Mouse (Mus musculus): ENCODE results near the gene Slc35e1. TPM values are rescaled to one million over a fixed set of nuclear protein-coding genes. Genes with fewer than 3 reads are reported as not detected.

Gene Slc35e1
- polyA plus RNA-seq, 1 experiment from 2014 or later: 7.5 TPM

DNA sequence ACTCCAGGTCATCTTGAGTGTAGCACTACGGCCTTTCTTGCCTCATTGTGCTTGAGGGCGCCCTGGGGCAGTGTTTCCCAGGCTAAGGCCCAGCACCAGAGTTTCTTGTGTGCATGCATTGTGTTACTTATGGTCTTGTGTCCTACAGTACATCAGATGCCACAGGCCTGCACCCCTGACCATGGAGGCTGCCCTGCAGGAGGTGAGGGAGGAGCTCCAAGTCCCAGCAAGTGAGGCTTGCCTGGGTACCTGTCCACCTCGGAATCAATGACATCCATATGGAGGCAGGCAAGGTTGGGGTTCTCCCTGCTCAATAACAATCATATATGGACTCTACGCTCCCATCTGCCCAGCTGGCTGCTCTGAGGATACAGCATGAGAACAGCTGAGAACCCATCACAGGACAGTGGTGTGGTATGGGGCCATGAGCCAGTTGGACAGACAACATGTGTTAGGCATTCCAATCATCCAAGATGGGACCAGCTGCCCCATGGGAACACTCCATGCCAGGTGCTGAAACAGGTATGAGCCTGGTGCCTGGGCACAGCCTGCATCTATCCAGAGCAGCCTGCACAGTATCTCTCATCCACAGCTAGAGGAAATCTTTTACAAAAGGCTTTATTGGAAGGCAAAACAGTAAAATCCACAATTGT, 32.4 kb downstream of the Slc35e1 start:
- no peak overlapping the region for H3K9ac ChIP-seq (ENCODE audit: low read length)
- H3K4me1 ChIP-seq (replicated peaks; ENCODE audit: control insufficient read depth, insufficient read depth, low read length): no peaks in the 10 kb centered on the region
- H3K9me3 ChIP-seq (ENCODE audit: control insufficient read depth, low read length): no peaks in the 10 kb centered on the region
- no peak overlapping the region for H3K4me2 ChIP-seq (ENCODE audit: low read depth, low read length)
- WGBS: 85% methylated on average over 4 of the region's 4 CpGs
- peaks cover 58% of the 10 kb centered on the region for H3K36me3 ChIP-seq (ENCODE audit: control insufficient read depth, insufficient read depth, low read length)
- ATAC-seq (ENCODE audit: low read depth): no peak
- H3K4me3 ChIP-seq (ENCODE audit: low read length): no peak overlapping the region
- H3K27me3 ChIP-seq (ENCODE audit: control insufficient read depth, insufficient read depth, low read depth, low read length): no peaks in the 10 kb centered on the region
- H3K27ac ChIP-seq (ENCODE audit: low read length): no peak overlapping the region

DNA sequence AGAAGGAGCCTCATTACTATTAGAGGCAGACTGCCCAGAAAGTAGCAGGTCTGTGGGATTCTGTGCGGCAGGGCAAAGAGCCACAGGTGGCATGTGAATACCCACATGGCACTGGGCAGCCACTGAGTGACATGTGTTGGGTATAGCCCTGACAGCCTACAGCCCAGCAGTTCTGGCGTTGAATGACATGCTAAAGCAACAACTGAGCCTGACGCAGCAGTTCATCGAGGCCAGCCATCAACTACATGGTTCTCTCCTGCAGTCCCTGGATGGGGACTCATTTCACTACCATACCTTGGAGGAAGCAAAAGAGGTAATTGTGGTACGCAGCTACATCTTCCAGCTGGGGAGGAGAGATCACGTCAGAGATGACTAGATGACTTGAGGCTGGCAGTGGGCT, 34.0 kb downstream of the Slc35e1 start:
- H3K9me3 ChIP-seq (ENCODE audit: control insufficient read depth, low read length): peaks cover 3% of the 10 kb centered on the region; the same call in 1 of the 2 replicates
- no peak for ATAC-seq (ENCODE audit: low read depth)
- H3K4me2 ChIP-seq (ENCODE audit: low read depth, low read length): no peak overlapping the region
- H3K9ac ChIP-seq (ENCODE audit: low read length): no peak overlapping the region
- WGBS: 91% methylated on average over 6 of the region's 6 CpGs
- no peaks in the 10 kb centered on the region for H3K4me1 ChIP-seq (replicated peaks; ENCODE audit: control insufficient read depth, insufficient read depth, low read length)
- no peak overlapping the region for H3K4me3 ChIP-seq (ENCODE audit: low read length)
- H3K27me3 ChIP-seq (ENCODE audit: control insufficient read depth, insufficient read depth, low read depth, low read length): no peaks in the 10 kb centered on the region
- no peak overlapping the region for H3K27ac ChIP-seq (ENCODE audit: low read length)
- peaks cover 53% of the 10 kb centered on the region for H3K36me3 ChIP-seq (ENCODE audit: control insufficient read depth, insufficient read depth, low read length)

DNA sequence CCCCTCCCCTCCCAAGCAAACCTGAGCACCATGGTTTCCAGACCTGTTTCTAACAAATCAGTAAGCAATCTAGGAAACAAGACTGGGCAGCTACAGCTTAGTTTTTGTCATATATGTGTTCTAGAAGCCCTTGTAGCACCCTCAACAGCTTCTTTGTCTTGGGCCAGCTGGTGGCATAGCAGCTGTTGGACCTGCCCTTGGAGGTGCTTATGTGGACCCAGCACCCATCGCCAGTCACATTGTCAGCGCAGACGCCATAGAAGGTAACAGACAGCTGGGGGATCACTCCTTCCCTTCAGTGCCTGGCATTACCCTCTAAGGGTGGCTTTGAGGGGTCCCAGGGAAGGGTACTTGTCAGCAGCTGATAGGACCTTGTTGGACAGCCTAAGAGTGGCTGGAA, 34.6 kb downstream of the Slc35e1 start:
- ATAC-seq (ENCODE audit: low read depth): no peak
- Histone ChIP-seq H3K4me2 (ENCODE audit: low read depth, low read length) (no peak overlapping the region), H3K27me3 (ENCODE audit: control insufficient read depth, insufficient read depth, low read depth, low read length) (no peaks in the 10 kb centered on the region), H3K9me3 (ENCODE audit: control insufficient read depth, low read length) (peaks cover 3% of the 10 kb centered on the region; the same call in 1 of the 2 replicates), H3K27ac (ENCODE audit: low read length) (no peak overlapping the region), H3K9ac (ENCODE audit: low read length) (no peak overlapping the region), H3K36me3 (ENCODE audit: control insufficient read depth, insufficient read depth, low read length) (peaks cover 53% of the 10 kb centered on the region), H3K4me3 (ENCODE audit: low read length) (no peak overlapping the region), H3K4me1 (replicated peaks; ENCODE audit: control insufficient read depth, insufficient read depth, low read length) (no peaks in the 10 kb centered on the region)
- 83% methylated on average over 3 of the region's 3 CpGs for WGBS

DNA sequence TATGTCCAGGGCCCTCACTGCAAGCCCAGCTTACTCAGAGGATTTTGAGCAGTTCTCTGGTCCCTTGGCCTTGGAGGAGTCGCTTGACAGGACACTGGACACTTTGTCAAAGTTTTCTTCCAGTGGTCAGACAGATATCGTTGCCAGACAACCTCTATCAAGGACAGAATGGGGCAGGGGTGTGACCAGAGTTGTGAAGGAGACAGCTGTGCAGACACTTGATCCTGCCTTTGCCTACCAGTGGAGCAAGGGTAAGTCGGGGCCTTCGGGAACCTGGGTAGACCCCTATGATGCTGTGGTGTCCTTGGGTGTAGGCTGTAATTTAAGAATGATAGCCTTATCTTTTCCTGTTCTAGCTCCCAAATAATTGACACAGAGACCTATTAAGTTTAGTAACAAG, 37.1 kb downstream of the Slc35e1 start:
- no peak for ATAC-seq (ENCODE audit: low read depth)
- Histone ChIP-seq H3K9ac (ENCODE audit: low read length) (no peak overlapping the region), H3K9me3 (ENCODE audit: control insufficient read depth, low read length) (peaks cover 3% of the 10 kb centered on the region; the same call in 1 of the 2 replicates), H3K4me3 (ENCODE audit: low read length) (no peak overlapping the region), H3K36me3 (ENCODE audit: control insufficient read depth, insufficient read depth, low read length) (peaks cover 32% of the 10 kb centered on the region), H3K27ac (ENCODE audit: low read length) (no peak overlapping the region), H3K4me1 (replicated peaks; ENCODE audit: control insufficient read depth, insufficient read depth, low read length) (no peaks in the 10 kb centered on the region), H3K27me3 (ENCODE audit: control insufficient read depth, insufficient read depth, low read depth, low read length) (no peaks in the 10 kb centered on the region), H3K4me2 (ENCODE audit: low read depth, low read length) (no peak overlapping the region)
- 88% methylated on average over 4 of the region's 4 CpGs for WGBS

DNA sequence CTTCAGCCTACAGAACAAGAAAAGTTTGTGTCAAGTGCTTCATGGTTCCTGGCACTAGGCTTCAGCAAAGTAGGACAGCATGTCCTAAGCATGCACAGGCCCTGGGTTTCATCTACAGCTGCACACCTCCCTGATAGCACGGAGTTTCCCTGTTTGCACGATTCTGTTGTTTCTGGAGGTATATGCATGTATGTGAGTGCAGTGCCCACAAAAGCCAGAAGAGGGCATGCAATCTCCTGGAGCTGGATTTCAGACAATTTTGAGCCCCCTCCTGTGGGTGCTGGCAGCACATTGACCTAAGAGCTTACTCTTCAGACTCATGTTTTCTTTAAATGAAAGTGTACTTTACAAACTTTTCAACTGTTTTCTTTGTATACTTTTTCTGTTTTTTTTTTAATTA, 38.5 kb downstream of the Slc35e1 start:
- Histone ChIP-seq H3K27me3 (ENCODE audit: control insufficient read depth, insufficient read depth, low read depth, low read length) (no peaks in the 10 kb centered on the region), H3K36me3 (ENCODE audit: control insufficient read depth, insufficient read depth, low read length) (peaks cover 29% of the 10 kb centered on the region), H3K27ac (ENCODE audit: low read length) (no peak overlapping the region), H3K9me3 (ENCODE audit: control insufficient read depth, low read length) (peaks cover 3% of the 10 kb centered on the region; the same call in 1 of the 2 replicates), H3K9ac (ENCODE audit: low read length) (no peak overlapping the region), H3K4me1 (replicated peaks; ENCODE audit: control insufficient read depth, insufficient read depth, low read length) (no peaks in the 10 kb centered on the region), H3K4me3 (ENCODE audit: low read length) (no peak overlapping the region), H3K4me2 (ENCODE audit: low read depth, low read length) (no peak overlapping the region)
- 93% methylated on average over 2 of the region's 2 CpGs for WGBS
- ATAC-seq (ENCODE audit: low read depth): no peak

DNA sequence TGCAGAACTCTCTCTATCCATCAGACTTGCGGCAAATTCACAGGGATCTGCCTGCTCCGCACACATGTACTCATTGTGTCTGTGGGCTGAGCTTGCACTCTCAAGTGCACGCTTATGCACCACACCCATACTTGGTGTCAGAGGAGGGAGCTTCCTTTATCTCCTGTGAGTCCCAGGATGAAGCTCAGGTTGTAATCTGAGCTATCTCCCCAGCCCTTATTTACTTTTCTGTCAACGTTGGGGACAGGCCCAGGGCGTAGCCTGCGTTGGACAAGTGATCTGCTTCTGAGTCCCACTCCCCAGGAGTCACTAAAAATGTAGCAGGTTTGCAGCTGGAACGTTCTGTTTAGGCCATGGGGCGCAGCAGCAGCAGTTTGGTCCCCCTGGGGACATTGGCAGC, 40.9 kb downstream of the Slc35e1 start:
- H3K9me3 ChIP-seq (ENCODE audit: control insufficient read depth, low read length): peaks cover 3% of the 10 kb centered on the region; the same call in 1 of the 2 replicates
- H3K27ac ChIP-seq (ENCODE audit: low read length): no peak overlapping the region
- H3K4me2 ChIP-seq (ENCODE audit: low read depth, low read length): no peak overlapping the region
- ATAC-seq (ENCODE audit: low read depth): no peak
- WGBS: 56% methylated on average over 8 of the region's 8 CpGs
- H3K36me3 ChIP-seq (ENCODE audit: control insufficient read depth, insufficient read depth, low read length): peaks cover 29% of the 10 kb centered on the region
- H3K4me3 ChIP-seq (ENCODE audit: low read length): no peak overlapping the region
- no peaks in the 10 kb centered on the region for H3K27me3 ChIP-seq (ENCODE audit: control insufficient read depth, insufficient read depth, low read depth, low read length)
- H3K4me1 ChIP-seq (replicated peaks; ENCODE audit: control insufficient read depth, insufficient read depth, low read length): no peaks in the 10 kb centered on the region
- no peak overlapping the region for H3K9ac ChIP-seq (ENCODE audit: low read length)

DNA sequence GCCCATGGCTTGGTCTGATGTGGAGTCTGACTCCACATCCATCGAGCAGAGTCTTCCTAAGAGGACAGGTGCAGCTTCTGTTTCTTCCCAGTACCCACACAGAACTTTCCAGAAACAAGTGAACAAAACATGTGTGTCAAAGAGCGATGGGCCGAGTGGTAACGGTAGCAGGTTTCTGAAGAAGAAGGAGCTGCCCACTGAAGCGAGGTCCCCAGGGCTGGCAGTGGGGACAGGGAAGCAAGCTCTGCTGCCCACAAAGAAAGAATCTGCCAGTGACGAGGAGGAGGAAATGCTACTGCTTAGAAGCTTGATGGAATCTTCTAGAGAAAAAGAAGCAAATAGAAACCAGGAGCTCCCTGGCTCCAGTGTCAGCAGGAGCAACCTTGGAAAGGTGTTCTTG, 47.3 kb downstream of the Slc35e1 start:
- ATAC-seq (ENCODE audit: low read depth): no peak
- H3K4me1 ChIP-seq (replicated peaks; ENCODE audit: control insufficient read depth, insufficient read depth, low read length): peaks cover 4% of the 10 kb centered on the region

DNA sequence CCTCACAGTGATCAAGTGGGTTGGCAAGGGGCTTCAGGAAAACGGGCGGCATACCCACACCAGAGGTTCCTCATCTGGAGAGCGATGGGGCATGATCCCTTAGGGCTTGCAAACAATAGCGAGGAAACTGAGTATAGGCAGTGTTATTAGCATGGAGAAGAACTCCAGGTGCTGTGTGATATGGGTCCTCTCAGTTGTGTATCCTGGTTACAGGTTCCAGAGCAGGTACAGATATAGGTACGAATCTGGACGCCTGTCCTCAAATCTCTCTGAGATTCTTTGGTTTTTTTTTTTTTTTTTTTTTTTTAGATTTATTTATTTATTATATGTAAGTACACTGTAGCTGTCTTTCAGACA, 48.4 kb downstream of the Slc35e1 start:
- Histone ChIP-seq H3K4me3 (ENCODE audit: low read length) (peak overlapping the region; percentile 62), H3K9ac (ENCODE audit: low read length) (peak overlapping the region; percentile 85), H3K27me3 (ENCODE audit: control insufficient read depth, insufficient read depth, low read depth, low read length) (no peaks in the 10 kb centered on the region), H3K27ac (ENCODE audit: low read length) (peak overlapping the region; percentile 11; the same call in 1 of the 2 replicates), H3K36me3 (ENCODE audit: control insufficient read depth, insufficient read depth, low read length) (no peaks in the 10 kb centered on the region; the same call in 1 of the 2 replicates), H3K9me3 (ENCODE audit: control insufficient read depth, low read length) (no peaks in the 10 kb centered on the region), H3K4me1 (replicated peaks; ENCODE audit: control insufficient read depth, insufficient read depth, low read length) (peaks cover 4% of the 10 kb centered on the region), H3K4me2 (ENCODE audit: low read depth, low read length) (peak overlapping the region; percentile 58)
- peak; percentile 56 for ATAC-seq (ENCODE audit: low read depth)
- 31% methylated on average over 6 of the region's 6 CpGs for WGBS

More for the DNA sequence above, 47.3 kb downstream of the Slc35e1 start:
- Histone ChIP-seq H3K27ac (ENCODE audit: low read length) (no peak overlapping the region), H3K4me2 (ENCODE audit: low read depth, low read length) (no peak overlapping the region), H3K9me3 (ENCODE audit: control insufficient read depth, low read length) (no peaks in the 10 kb centered on the region), H3K9ac (ENCODE audit: low read length) (no peak overlapping the region), H3K36me3 (ENCODE audit: control insufficient read depth, insufficient read depth, low read length) (peaks cover 9% of the 10 kb centered on the region), H3K27me3 (ENCODE audit: control insufficient read depth, insufficient read depth, low read depth, low read length) (no peaks in the 10 kb centered on the region), H3K4me3 (ENCODE audit: low read length) (no peak overlapping the region)
- WGBS: 91% methylated on average over 6 of the region's 6 CpGs

DNA sequence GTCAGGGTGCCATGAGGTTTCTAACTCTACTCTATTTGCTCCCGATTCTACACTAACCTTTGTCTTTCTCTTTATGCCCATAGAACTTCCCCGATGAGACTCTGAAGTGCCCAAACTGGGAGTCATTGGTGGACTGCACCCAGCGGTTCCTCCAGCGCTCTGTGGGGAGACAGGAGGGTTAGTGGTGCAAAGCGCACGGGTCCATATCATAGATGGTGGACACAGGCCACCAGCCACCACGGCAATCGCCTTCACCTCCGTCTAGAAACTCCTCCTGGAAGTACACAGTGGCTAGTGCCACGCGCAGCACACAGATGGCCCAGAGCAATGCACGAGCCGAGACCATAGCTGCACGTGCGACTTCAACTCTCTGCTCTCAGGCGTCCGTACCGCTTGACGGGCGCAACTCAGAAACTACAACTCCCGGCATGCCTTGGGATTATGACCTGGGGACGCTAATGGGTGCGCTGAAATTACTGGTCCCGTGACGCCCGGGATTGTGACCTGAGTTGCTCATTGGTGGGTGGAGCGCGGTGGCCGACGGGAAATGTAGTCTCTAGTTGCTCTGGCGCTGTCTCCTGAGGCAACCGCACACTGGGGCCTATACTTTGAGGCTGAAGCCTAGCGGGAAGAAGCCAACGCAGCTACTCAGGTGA, 48.9 kb downstream of the Slc35e1 start, which contains the start of the genes Calr3 and 1700030K09Rik:
Gene Calr3 (minus strand): TSS at position 533 of the 656 bp plus-strand sequence.
Gene 1700030K09Rik (plus strand): TSS at position 543 of the 656 bp plus-strand sequence.
- H3K4me2 ChIP-seq (ENCODE audit: low read depth, low read length): peak within 1 kb of the TSS; percentile 84
- peaks cover 4% of the 10 kb centered on the region for H3K4me1 ChIP-seq (replicated peaks; ENCODE audit: control insufficient read depth, insufficient read depth, low read length)
- H3K9ac ChIP-seq (ENCODE audit: low read length): peak within 1 kb of the TSS; percentile 85
- H3K4me3 ChIP-seq (ENCODE audit: low read length): peak within 1 kb of the TSS; percentile 62
- H3K27ac ChIP-seq (ENCODE audit: low read length): peak within 1 kb of the TSS; percentile 11; the same call in 1 of the 2 replicates
- H3K27me3 ChIP-seq (ENCODE audit: control insufficient read depth, insufficient read depth, low read depth, low read length): no peaks in the 10 kb centered on the region
- 6% methylated on average over 34 of the region's 34 CpGs for WGBS
- peak; percentile 100 for ATAC-seq (ENCODE audit: low read depth)
- H3K36me3 ChIP-seq (ENCODE audit: control insufficient read depth, insufficient read depth, low read length): no peaks in the 10 kb centered on the region; the same call in 1 of the 2 replicates
- H3K9me3 ChIP-seq (ENCODE audit: control insufficient read depth, low read length): no peaks in the 10 kb centered on the region

Measured in lung, embryonic 16.5 days (tissue).